Mouse (Mus musculus) regulatory T cell (primary cell): Measurements from ENCODE around the gene Slc11a1.

ENCODE experiments used
- in situ Hi-C: fragments of 300-600 bp; cut with MboI, MseI; formaldehyde crosslinking; loops from one replicate; pipeline ENCODE4 v1.15.1; 2025; ENCODE audit warnings: high pct_unique_total_duplicates

The Slc11a1 gene

GRCm38 (mm10) chr1:74386363-74386713 lies 11.3 kb downstream of the Slc11a1 start:
- in situ Hi-C loops = loop anchor here (25.0 kb wide), 2 partner anchors 449 to 751 kb away; partner anchors contain the start of genes Cnppd1, Nhej1, Retreg2 and Slc23a3

- in situ Hi-C loops = loop anchor here (25.0 kb wide), 2 partner anchors 450 to 750 kb away; partner anchors contain the start of genes Cnppd1, Nhej1, Retreg2 and Slc23a3
Measured at GRCm38 (mm10) chr1:74386714-74387385, 11.9 kb downstream of the Slc11a1 start.

GRCm38 (mm10) chr1:74387386-74387988 lies 12.5 kb downstream of the Slc11a1 start:
- in situ Hi-C loops = loop anchor here (25.0 kb wide), 2 partner anchors 450 to 750 kb away; partner anchors contain the start of genes Cnppd1, Nhej1, Retreg2 and Slc23a3

- in situ Hi-C loops = loop anchor here (25.0 kb wide), 2 partner anchors 451 to 749 kb away; partner anchors contain the start of genes Cnppd1, Nhej1, Retreg2 and Slc23a3
Measured at GRCm38 (mm10) chr1:74388398-74388920, 13.5 kb downstream of the Slc11a1 start.

- in situ Hi-C loops = loop anchor here (25.0 kb wide), 2 partner anchors 453 to 747 kb away; partner anchors contain the start of genes Cnppd1, Nhej1, Retreg2 and Slc23a3
Measured at GRCm38 (mm10) chr1:74389831-74390286, 14.9 kb downstream of the Slc11a1 start.

- in situ Hi-C loops = loop anchor here (25.0 kb wide), 2 partner anchors 453 to 747 kb away; partner anchors contain the start of genes Cnppd1, Nhej1, Retreg2 and Slc23a3
Measured at GRCm38 (mm10) chr1:74390287-74390906, 15.4 kb downstream of the Slc11a1 start.

GRCm38 (mm10) chr1:74390924-74391748 lies 16.1 kb downstream of the Slc11a1 start, which contains the start of gene Ctdsp1:
TSS of gene Ctdsp1 (plus strand) at chr1:74391509.
- in situ Hi-C loops = loop anchor here (25.0 kb wide), 2 partner anchors 454 to 746 kb away; partner anchors contain the start of genes Cnppd1, Nhej1, Retreg2 and Slc23a3

- in situ Hi-C loops = loop anchor here (25.0 kb wide), 2 partner anchors 455 to 745 kb away; partner anchors contain the start of genes Cnppd1, Nhej1, Retreg2 and Slc23a3
Measured at GRCm38 (mm10) chr1:74391844-74392441, 16.9 kb downstream of the Slc11a1 start.

GRCm38 (mm10) chr1:74392446-74392994 lies 17.5 kb downstream of the Slc11a1 start:
- in situ Hi-C loops = loop anchor here (25.0 kb wide), 2 partner anchors 455 to 745 kb away; partner anchors contain the start of genes Cnppd1, Nhej1, Retreg2 and Slc23a3

GRCm38 (mm10) chr1:74393010-74393409 lies 18.0 kb downstream of the Slc11a1 start:
- in situ Hi-C loops = loop anchor here (25.0 kb wide), 2 partner anchors 456 to 744 kb away; partner anchors contain the start of genes Cnppd1, Nhej1, Retreg2 and Slc23a3

GRCm38 (mm10) chr1:74393697-74394096 lies 18.7 kb downstream of the Slc11a1 start:
- in situ Hi-C loops = loop anchor here (25.0 kb wide), 2 partner anchors 456 to 744 kb away; partner anchors contain the start of genes Cnppd1, Nhej1, Retreg2 and Slc23a3

GRCm38 (mm10) chr1:74394311-74394710 lies 19.3 kb downstream of the Slc11a1 start:
- in situ Hi-C loops = loop anchor here (25.0 kb wide), 2 partner anchors 457 to 743 kb away; partner anchors contain the start of genes Cnppd1, Nhej1, Retreg2 and Slc23a3

GRCm38 (mm10) chr1:74394858-74395257 lies 19.9 kb downstream of the Slc11a1 start:
- in situ Hi-C loops = loop anchor here (25.0 kb wide), 2 partner anchors 458 to 742 kb away; partner anchors contain the start of genes Cnppd1, Nhej1, Retreg2 and Slc23a3

GRCm38 (mm10) chr1:74395290-74395689 lies 20.3 kb downstream of the Slc11a1 start:
- in situ Hi-C loops = loop anchor here (25.0 kb wide), 2 partner anchors 458 to 742 kb away; partner anchors contain the start of genes Cnppd1, Nhej1, Retreg2 and Slc23a3

GRCm38 (mm10) chr1:74396456-74397222 lies 21.6 kb downstream of the Slc11a1 start:
- in situ Hi-C loops = loop anchor here (25.0 kb wide), 2 partner anchors 459 to 741 kb away; partner anchors contain the start of genes Cnppd1, Nhej1, Retreg2 and Slc23a3

- in situ Hi-C loops = loop anchor here (25.0 kb wide), 2 partner anchors 460 to 740 kb away; partner anchors contain the start of genes Cnppd1, Nhej1, Retreg2 and Slc23a3
Measured at GRCm38 (mm10) chr1:74397268-74397918, 22.4 kb downstream of the Slc11a1 start.

GRCm38 (mm10) chr1:74397919-74398451 lies 23.0 kb downstream of the Slc11a1 start:
- in situ Hi-C loops = loop anchor here (25.0 kb wide), 2 partner anchors 461 to 739 kb away; partner anchors contain the start of genes Cnppd1, Nhej1, Retreg2 and Slc23a3
